Mouse (Mus musculus): ENCODE measurements at regions not wholly inside any gene's neighbourhood (a gene's known extent, or its start where the extent isn't known, plus 50 kb on each side); places are given as distances from the start of the nearest gene placed in this dataset.
A peak's percentile ranks its signal among the peaks of the same experiment; 100 is the strongest.

GRCm38 (mm10) chr5:25599363-25599762, 83.5 kb downstream of the Cct8l1 start:
- Histone ChIP-seq H3K27me3 (ENCODE audit: control insufficient read depth in 1 of 2, insufficient read depth in 2 of 2, low read length in 2 of 2) (peaks cover 0 to 1% of the 10 kb centered on the region in 2 experiments; a peak in 1 of 4 replicates), H3K9ac (ENCODE audit: control insufficient read depth, low read depth, low read length, poor library complexity, severe bottlenecking) (no peak overlapping the region), H3K27ac (ENCODE audit: control insufficient read depth, low read depth, low read length) (no peak overlapping the region), H3K9me3 (replicated peaks; ENCODE audit: insufficient read depth, low read length) (no peaks in the 10 kb centered on the region), H3K4me3 (ENCODE audit: control insufficient read depth in 1 of 2, insufficient read depth in 1 of 2, low read depth in 2 of 2, low read length in 2 of 2) (no peak overlapping the region), H3K36me3 (ENCODE audit: control insufficient read depth in 1 of 2, insufficient read depth in 2 of 2, low read length in 2 of 2) (no peaks in the 10 kb centered on the region), H3K4me1 (ENCODE audit: control insufficient read depth in 1 of 2, insufficient read depth in 2 of 2, low read length in 2 of 2) (no peaks in the 10 kb centered on the region), H3K79me2 (ENCODE audit: control insufficient read depth, insufficient read depth, low read length, poor library complexity) (no peaks in the 10 kb centered on the region)
- TF ChIP-seq GABPA (IDR thresholded peaks at IDR 0.05; ENCODE audit: low read depth, low read length) (no peak), ZKSCAN1 (IDR thresholded peaks at IDR 0.05; ENCODE audit: low read depth, low read length) (no peak)
- DNase-seq (ENCODE audit: low read depth, low spot score): no peak

GRCm38 (mm10) chr5:25597786-25598185, 81.9 kb downstream of the Cct8l1 start:
- no peaks in the 10 kb centered on the region for H3K79me2 ChIP-seq (ENCODE audit: control insufficient read depth, insufficient read depth, low read length, poor library complexity)
- no peaks in the 10 kb centered on the region for H3K4me1 ChIP-seq (ENCODE audit: control insufficient read depth in 1 of 2, insufficient read depth in 2 of 2, low read length in 2 of 2)
- H3K9me3 ChIP-seq (replicated peaks; ENCODE audit: insufficient read depth, low read length): no peaks in the 10 kb centered on the region
- TF ChIP-seq CTCF (IDR thresholded peaks at IDR 0.05 in 2 of 3, conservative IDR thresholded peaks at IDR 0.05 in 1 of 3; ENCODE audit: control insufficient read depth in 1 of 3, insufficient read depth in 1 of 3, low read depth in 2 of 3, low read length in 3 of 3, poor library complexity in 1 of 3, severe bottlenecking in 1 of 3): peak in 1 of 3 experiments; percentile 38; a peak in 2 of 6 replicates
- no peak for TF ChIP-seq ZMIZ1 (IDR thresholded peaks at IDR 0.05; ENCODE audit: low read depth, low read length)
- no peak for TF ChIP-seq ZNF384 (IDR thresholded peaks at IDR 0.05; ENCODE audit: low read depth, low read length)
- TF ChIP-seq TBP (IDR thresholded peaks at IDR 0.05; ENCODE audit: low read depth, low read length): no peak
- TF ChIP-seq E2F4 (IDR thresholded peaks at IDR 0.05; ENCODE audit: borderline replicate concordance, low read depth, low read length): no peak
- TF ChIP-seq SMC3 (IDR thresholded peaks at IDR 0.05; ENCODE audit: low read depth, low read length): peak; percentile 40
- TF ChIP-seq UBTF (IDR thresholded peaks at IDR 0.05; ENCODE audit: borderline replicate concordance, insufficient read depth, low read depth, low read length): no peak
- no peak for TF ChIP-seq RCOR1 (IDR thresholded peaks at IDR 0.05; ENCODE audit: low read depth, low read length)
- TF ChIP-seq ZC3H11A (IDR thresholded peaks at IDR 0.05; ENCODE audit: low read depth, low read length): peak; percentile 36; the same call in 1 of the 2 replicates
- no peak for TF ChIP-seq TAL1 (IDR thresholded peaks at IDR 0.05; ENCODE audit: low read length)
- no peak for TF ChIP-seq MYB (IDR thresholded peaks at IDR 0.05; ENCODE audit: low read depth, low read length)
- TF ChIP-seq GABPA (IDR thresholded peaks at IDR 0.05; ENCODE audit: low read depth, low read length): no peak
- TF ChIP-seq USF1 (IDR thresholded peaks at IDR 0.05; ENCODE audit: low read depth, low read length): no peak
- TF ChIP-seq RAD21 (IDR thresholded peaks at IDR 0.05; ENCODE audit: low read depth, low read length): peak; percentile 51
- DNase-seq (ENCODE audit: low read depth, low spot score): peak; percentile 21
- no peak overlapping the region for H3K4me3 ChIP-seq (ENCODE audit: control insufficient read depth in 1 of 2, insufficient read depth in 1 of 2, low read depth in 2 of 2, low read length in 2 of 2)
- H3K27ac ChIP-seq (ENCODE audit: control insufficient read depth, low read depth, low read length): no peak overlapping the region
- peaks cover 0 to 1% of the 10 kb centered on the region in 2 experiments; a peak in 1 of 4 replicates for H3K27me3 ChIP-seq (ENCODE audit: control insufficient read depth in 1 of 2, insufficient read depth in 2 of 2, low read length in 2 of 2)
- no peaks in the 10 kb centered on the region for H3K36me3 ChIP-seq (ENCODE audit: control insufficient read depth in 1 of 2, insufficient read depth in 2 of 2, low read length in 2 of 2)
- H3K9ac ChIP-seq (ENCODE audit: control insufficient read depth, low read depth, low read length, poor library complexity, severe bottlenecking): no peak overlapping the region

- no peak for DNase-seq (ENCODE audit: low read depth, low spot score)
- Histone ChIP-seq H3K27ac (ENCODE audit: control insufficient read depth, low read depth, low read length) (no peak overlapping the region), H3K9me3 (replicated peaks; ENCODE audit: insufficient read depth, low read length) (no peaks in the 10 kb centered on the region; the same call in 1 of the 2 replicates), H3K27me3 (ENCODE audit: control insufficient read depth in 1 of 2, insufficient read depth in 2 of 2, low read length in 2 of 2) (peaks cover 0 to 1% of the 10 kb centered on the region in 2 experiments; a peak in 2 of 4 replicates), H3K4me3 (ENCODE audit: control insufficient read depth in 1 of 2, insufficient read depth in 1 of 2, low read depth in 2 of 2, low read length in 2 of 2) (no peak overlapping the region), H3K79me2 (ENCODE audit: control insufficient read depth, insufficient read depth, low read length, poor library complexity) (no peaks in the 10 kb centered on the region), H3K36me3 (ENCODE audit: control insufficient read depth in 1 of 2, insufficient read depth in 2 of 2, low read length in 2 of 2) (no peaks in the 10 kb centered on the region), H3K4me1 (ENCODE audit: control insufficient read depth in 1 of 2, insufficient read depth in 2 of 2, low read length in 2 of 2) (no peaks in the 10 kb centered on the region), H3K9ac (ENCODE audit: control insufficient read depth, low read depth, low read length, poor library complexity, severe bottlenecking) (no peak overlapping the region)
- TF ChIP-seq SMC3 (IDR thresholded peaks at IDR 0.05; ENCODE audit: low read depth, low read length) (peak; percentile 20; the same call in 1 of the 2 replicates), GABPA (IDR thresholded peaks at IDR 0.05; ENCODE audit: low read depth, low read length) (no peak), RCOR1 (IDR thresholded peaks at IDR 0.05; ENCODE audit: low read depth, low read length) (no peak), UBTF (IDR thresholded peaks at IDR 0.05; ENCODE audit: borderline replicate concordance, insufficient read depth, low read depth, low read length) (no peak), CTCF (IDR thresholded peaks at IDR 0.05 in 2 of 3, conservative IDR thresholded peaks at IDR 0.05 in 1 of 3; ENCODE audit: control insufficient read depth in 1 of 3, insufficient read depth in 1 of 3, low read depth in 2 of 3, low read length in 3 of 3, poor library complexity in 1 of 3, severe bottlenecking in 1 of 3) (peak in 1 of 3 experiments; percentile 20; a peak in 1 of 6 replicates), MYB (IDR thresholded peaks at IDR 0.05; ENCODE audit: low read depth, low read length) (no peak), RAD21 (IDR thresholded peaks at IDR 0.05; ENCODE audit: low read depth, low read length) (peak; percentile 32), TBP (IDR thresholded peaks at IDR 0.05; ENCODE audit: low read depth, low read length) (no peak), E2F4 (IDR thresholded peaks at IDR 0.05; ENCODE audit: borderline replicate concordance, low read depth, low read length) (no peak)
Measured at GRCm38 (mm10) chr5:25591709-25592108, 75.8 kb downstream of the Cct8l1 start.

Measured in MEL (cell line).